Comparison of ENCODE assay signal across 8 mouse cellular contexts in genomic region chr2:157133769-157134478, GRCm38 (mm10). TPM values are rescaled to one million over a fixed set of nuclear protein-coding genes. Genes with fewer than 3 reads are reported as not detected.
DNase-seq lines count a peak whose midpoint lies in the region; ATAC-seq and TF ChIP-seq lines count a peak whose summit lies in the region.

No protein-coding gene starts in this region.

- WGBS in limb, embryonic 14.5 days = 18% methylated on average over 11 of the region's 11 CpGs
- WGBS in olfactory bulb, adult 2 months = 28% methylated on average over 11 of the region's 11 CpGs

- peak overlapping the region; percentile 96 for H3K4me3 ChIP-seq in embryonic fibroblast, embryonic 13.5 days (ENCODE audit: insufficient read depth, low read length)
- H3K4me3 ChIP-seq in limb, embryonic 14.5 days (replicated peaks; ENCODE audit: low read length) = peak overlapping the region; percentile 73
- peak overlapping the region; percentile 65 for H3K4me3 ChIP-seq in olfactory bulb, adult 2 months (ENCODE audit: insufficient read depth, low read depth, low read length)

- no peaks in the 10 kb centered on the region for H3K36me3 ChIP-seq in limb, embryonic 14.5 days (ENCODE audit: control insufficient read depth, insufficient read depth, low read length)

- intact Hi-C loops in left cerebral cortex, postnatal 10 days (cut with DNase I) = loop anchor here (10.0 kb wide), 1 partner anchor 441 kb away; the partner anchor contains the start of gene Blcap

- DNase-seq in spleen, postnatal 10 days (ENCODE audit: low spot score in 2 of 2) = peak; percentile 24 to 37
- no peak for DNase-seq in spleen, postnatal 14 days (ENCODE audit: low spot score in 2 of 2)
- DNase-seq in limb, embryonic 14.5 days (ENCODE audit: low spot score) = peak; percentile 20
- DNase-seq in layer of hippocampus, adult 8-10 months (ENCODE audit: low spot score in 2 of 2) = no peak
- no peak for DNase-seq in left cerebral cortex, postnatal 10 days (ENCODE audit: extremely low spot score in 1 of 2, low spot score in 2 of 2)
- no peak for DNase-seq in kidney, adult 11 months

- no peaks in the 10 kb centered on the region for H3K9me3 ChIP-seq in limb, embryonic 14.5 days (ENCODE audit: control insufficient read depth, low read length)

- H3K27ac ChIP-seq in embryonic fibroblast, embryonic 13.5 days (ENCODE audit: insufficient read depth, low read length) = peak overlapping the region; percentile 50
- peak overlapping the region; percentile 40; the same call in 1 of the 2 replicates for H3K27ac ChIP-seq in limb, embryonic 14.5 days (replicated peaks; ENCODE audit: low read depth, low read length)
- no peak overlapping the region for H3K27ac ChIP-seq in olfactory bulb, adult 2 months (ENCODE audit: insufficient read depth, low read depth, low read length)

- H3K4me2 ChIP-seq in limb, embryonic 14.5 days (replicated peaks; ENCODE audit: low read depth, low read length, severe bottlenecking) = peak overlapping the region; percentile 81

- TF ChIP-seq CTCF in embryonic fibroblast, embryonic 13.5 days (IDR thresholded peaks at IDR 0.05; ENCODE audit: borderline replicate concordance, insufficient read depth, low read length) = no peak
- no peak for TF ChIP-seq CTCF in olfactory bulb, adult 2 months (IDR thresholded peaks at IDR 0.05; ENCODE audit: insufficient read depth, low read depth, low read length)

- H3K4me1 ChIP-seq in embryonic fibroblast, embryonic 13.5 days (ENCODE audit: control insufficient read depth, insufficient read depth, low read length) = no peaks in the 10 kb centered on the region; the same call in none of the 2 replicates
- peaks cover 5% of the 10 kb centered on the region for H3K4me1 ChIP-seq in limb, embryonic 14.5 days (ENCODE audit: control insufficient read depth, insufficient read depth, low read length)
- no peaks in the 10 kb centered on the region for H3K4me1 ChIP-seq in olfactory bulb, adult 2 months (ENCODE audit: control insufficient read depth, insufficient read depth, low read length)

- ATAC-seq in limb, embryonic 14.5 days (ENCODE audit: low FRiP score, low read depth) = no peak

- H3K27me3 ChIP-seq in limb, embryonic 14.5 days (ENCODE audit: control insufficient read depth, insufficient read depth, low read length) = no peaks in the 10 kb centered on the region

- no peak for TF ChIP-seq POLR2A in embryonic fibroblast, embryonic 13.5 days (IDR thresholded peaks at IDR 0.05; ENCODE audit: low read depth, low read length)
- TF ChIP-seq POLR2A in limb, embryonic 14.5 days (IDR thresholded peaks at IDR 0.05; ENCODE audit: borderline replicate concordance, extremely low read depth, insufficient read depth, insufficient read length) = no peak
- no peak for TF ChIP-seq POLR2A in olfactory bulb, adult 2 months (IDR thresholded peaks at IDR 0.05; ENCODE audit: insufficient read depth, low read depth, low read length)

- peak overlapping the region; percentile 69 for H3K9ac ChIP-seq in limb, embryonic 14.5 days (ENCODE audit: low read depth, low read length, severe bottlenecking)

RNA-seq across cellular contexts. Expression of gene Samhd1, which starts 1.1 kb away (rescaled TPM):
- polyA plus RNA-seq in embryonic fibroblast, embryonic 13.5 days (2011; ENCODE audit: insufficient read length, low read depth, missing spikeins) = 79.5 and 83.7 TPM in 2 replicates
- polyA plus RNA-seq in limb, embryonic 14.5 days (2012; rRNA removed) = 33.6 and 34.4 TPM in 2 replicates
- 24.3 and 28.5 TPM in 2 replicates for polyA plus RNA-seq in limb, embryonic 14.5 days (2014; fragmentation: Nextera tagmentation; extraction: Ambion mirVana)
- polyA plus RNA-seq in olfactory bulb, adult 2 months (2012; ENCODE audit: insufficient read depth, insufficient read length, low replicate concordance, missing spikeins) = not detected in 2 replicates
- 10 to 100 TPM; 15.7 to 19.7 (median 18.4) TPM for total RNA-seq in layer of hippocampus, adult 8-10 months (2022)
- total RNA-seq in left cerebral cortex, postnatal 10 days (2021) = 10 to 100 TPM; 16.7 to 17.4 TPM

RNA-seq across cellular contexts. Expression of gene Tldc2, which starts 47.1 kb away (rescaled TPM):
- polyA plus RNA-seq in embryonic fibroblast, embryonic 13.5 days (2011; ENCODE audit: insufficient read length, low read depth, missing spikeins) = not detected in 2 replicates
- polyA plus RNA-seq in limb, embryonic 14.5 days (2012; rRNA removed) = not detected in 2 replicates
- not detected in 2 replicates for polyA plus RNA-seq in limb, embryonic 14.5 days (2014; fragmentation: Nextera tagmentation; extraction: Ambion mirVana)
- polyA plus RNA-seq in olfactory bulb, adult 2 months (2012; ENCODE audit: insufficient read depth, insufficient read length, low replicate concordance, missing spikeins) = not detected in 2 replicates
- not detected for total RNA-seq in layer of hippocampus, adult 8-10 months (2022)
- total RNA-seq in left cerebral cortex, postnatal 10 days (2021) = not detected

RNA-seq across cellular contexts. Expression of gene Soga1, which starts 54.9 kb away (rescaled TPM):
- polyA plus RNA-seq in embryonic fibroblast, embryonic 13.5 days (2011; ENCODE audit: insufficient read length, low read depth, missing spikeins) = 20.2 and 21.8 TPM in 2 replicates
- 14.2 and 22.8 TPM in 2 replicates for polyA plus RNA-seq in limb, embryonic 14.5 days (2012; rRNA removed)
- polyA plus RNA-seq in limb, embryonic 14.5 days (2014; fragmentation: Nextera tagmentation; extraction: Ambion mirVana) = 5.5 and 7.9 TPM in 2 replicates
- not detected in 2 replicates for polyA plus RNA-seq in olfactory bulb, adult 2 months (2012; ENCODE audit: insufficient read depth, insufficient read length, low replicate concordance, missing spikeins)
- 10 to 100 TPM; 30.9 to 38.3 (median 34.4) TPM for total RNA-seq in layer of hippocampus, adult 8-10 months (2022)
- total RNA-seq in left cerebral cortex, postnatal 10 days (2021) = 10 to 100 TPM; 61.2 to 61.4 TPM

Comparison
In these comparisons a context has a peak if more than half of its experiments do, and no peak if none do; other contexts are left out.
1. DNase-seq: peak in spleen, postnatal 10 days (2 of 2) and limb, embryonic 14.5 days (single experiment); none in spleen, postnatal 14 days (0 of 2), layer of hippocampus, adult 8-10 months (0 of 2), left cerebral cortex, postnatal 10 days (0 of 2) and kidney, adult 11 months (single experiment).
2. Peak in every context shown above with its lines, with median percentiles within 50 percentile points of each other: H3K4me3 ChIP-seq.